Mouse (Mus musculus) left cerebral cortex, adult 18-20 months (tissue): ENCODE data around the gene Vdr. TPM values are rescaled to one million over a fixed set of nuclear protein-coding genes. Genes with fewer than 3 reads are reported as not detected.

Experiments
- DNase-seq, 2 experiments: peaks; one replicate each; pipeline ENCODE4 v3.0.0; 2021 to 2022; ENCODE audit warnings: low spot score in 2 of 2, mixed read lengths in 1 of 2
- long read RNA-seq, 2 experiments: library from polyadenylated mRNA; stranded (forward); transcript quantifications; one replicate each; pipeline ENCODE4 v2.0.0; 2021
- total RNA-seq, 2 experiments: library from RNA; stranded (reverse); gene quantifications; 2 replicates each; pipeline ENCODE4 v1.2.3; 2021

Gene Vdr
- 1 to 10 TPM in 1 of 2 experiments, under 1 TPM in 1; 0.75 to 2.3 TPM for total RNA-seq
- long read RNA-seq, experiment 1: 0 reads
- long read RNA-seq, experiment 2: 0 reads

GRCm38 (mm10) chr15:97910530-97910929 is at the start of gene Vdr:
Gene Vdr, minus strand, starts transcription at chr15:97910630.
- no peak for DNase-seq

- DNase-seq: no peak
These were observed 46.0 kb upstream of the Vdr start for GRCm38 (mm10) chr15:97956416-97956815.

- DNase-seq: no peak
These were observed 45.3 kb upstream of the Vdr start for GRCm38 (mm10) chr15:97955742-97956141.

GRCm38 (mm10) chr15:97955286-97955685 is 44.9 kb upstream of the Vdr start:
- no peak for DNase-seq

- no peak for DNase-seq
These were observed 44.2 kb upstream of the Vdr start for GRCm38 (mm10) chr15:97954671-97955070.

- no peak for DNase-seq
These were observed 42.4 kb upstream of the Vdr start for GRCm38 (mm10) chr15:97952889-97953189.

GRCm38 (mm10) chr15:97952137-97952888 is 41.9 kb upstream of the Vdr start:
- DNase-seq: peak; percentile 61 to 78

GRCm38 (mm10) chr15:97950240-97950639 is 39.8 kb upstream of the Vdr start:
- DNase-seq: peak in 1 of 2 experiments; percentile 38

GRCm38 (mm10) chr15:97949706-97950105 is 39.3 kb upstream of the Vdr start:
- no peak for DNase-seq

GRCm38 (mm10) chr15:97948720-97949119 is 38.3 kb upstream of the Vdr start:
- no peak for DNase-seq

- no peak for DNase-seq
These were observed 35.4 kb upstream of the Vdr start for GRCm38 (mm10) chr15:97945656-97946315.

GRCm38 (mm10) chr15:97944919-97945574 is 34.6 kb upstream of the Vdr start:
- no peak for DNase-seq

GRCm38 (mm10) chr15:97943356-97943755 is 32.9 kb upstream of the Vdr start:
- DNase-seq: no peak

GRCm38 (mm10) chr15:97942538-97942937 is 32.1 kb upstream of the Vdr start:
- DNase-seq: no peak

GRCm38 (mm10) chr15:97941306-97941705 is 30.9 kb upstream of the Vdr start:
- no peak for DNase-seq

GRCm38 (mm10) chr15:97940088-97940487 is 29.7 kb upstream of the Vdr start:
- DNase-seq: no peak

GRCm38 (mm10) chr15:97938580-97938979 is 28.1 kb upstream of the Vdr start:
- DNase-seq: no peak

GRCm38 (mm10) chr15:97932441-97932840 is 22.0 kb upstream of the Vdr start:
- no peak for DNase-seq

GRCm38 (mm10) chr15:97929259-97929824 is 18.9 kb upstream of the Vdr start:
- no peak for DNase-seq

- DNase-seq: peak in 1 of 2 experiments; percentile 14
These were observed 17.4 kb upstream of the Vdr start for GRCm38 (mm10) chr15:97927821-97928220.

GRCm38 (mm10) chr15:97927018-97927417 is 16.6 kb upstream of the Vdr start:
- DNase-seq: no peak

- DNase-seq: no peak
These were observed 12.0 kb upstream of the Vdr start for GRCm38 (mm10) chr15:97922421-97922820.
